Mouse (Mus musculus): Measurements from ENCODE around the gene Trip6. TPM values are rescaled to one million over a fixed set of nuclear protein-coding genes. Genes with fewer than 3 reads are reported as not detected.

Gene Trip6
- polyA plus RNA-seq, 1 experiment from 2014 or later, result 57.2 TPM

DNA sequence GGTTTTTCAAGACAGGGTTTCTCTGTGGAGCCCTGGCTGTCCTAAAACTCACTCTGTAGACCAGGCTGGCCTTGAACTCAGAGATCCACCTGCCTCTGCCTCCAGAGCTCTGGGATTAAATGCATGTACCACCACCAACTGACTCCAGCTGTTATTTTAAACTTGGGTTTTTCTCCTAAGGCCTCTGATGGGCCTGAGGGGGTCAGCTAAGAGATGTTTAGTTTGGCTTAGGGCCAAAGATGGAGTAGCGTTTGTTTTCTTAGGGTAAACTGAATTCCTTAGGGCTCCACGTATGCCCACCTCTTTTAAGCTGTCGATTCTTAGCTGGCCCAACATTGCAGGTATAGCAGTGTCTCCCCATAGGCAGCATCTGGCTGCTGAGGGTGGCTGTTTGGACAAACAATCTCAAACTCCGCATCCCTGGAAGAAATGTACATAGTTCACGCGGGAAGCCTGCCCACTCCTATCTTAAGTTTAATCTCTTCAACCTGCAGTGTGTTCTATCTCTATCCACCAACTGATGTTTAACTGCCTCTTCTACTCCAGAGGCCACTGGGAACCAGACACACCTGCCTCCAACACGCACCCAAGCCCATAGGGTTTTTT is 28.3 kb upstream of the Trip6 start:
- 85% methylated on average over 7 of the region's 7 CpGs for WGBS
- no peak for DNase-seq (ENCODE audit: low spot score)
- H3K27me3 ChIP-seq (ENCODE audit: control insufficient read depth, insufficient read depth, low read length), result no peaks in the 10 kb centered on the region
- no peak for ATAC-seq (ENCODE audit: insufficient number of reproducible peaks, low FRiP score, low TSS enrichment, low read depth)
- H3K4me3 ChIP-seq (ENCODE audit: low read depth, low read length), result no peak overlapping the region
- H3K27ac ChIP-seq (replicated peaks; ENCODE audit: low read depth, low read length), result no peak overlapping the region
- H3K4me1 ChIP-seq (ENCODE audit: control insufficient read depth, insufficient read depth, low read length), result peaks cover 22% of the 10 kb centered on the region
- H3K4me2 ChIP-seq (ENCODE audit: low read depth, severe bottlenecking), result no peak overlapping the region
- no peak overlapping the region for H3K9ac ChIP-seq (ENCODE audit: low read length)
- H3K9me3 ChIP-seq (ENCODE audit: control insufficient read depth, low read length), result no peaks in the 10 kb centered on the region
- no peaks in the 10 kb centered on the region for H3K36me3 ChIP-seq (ENCODE audit: control insufficient read depth, insufficient read depth, low read length)

- Histone ChIP-seq H3K36me3 (ENCODE audit: control insufficient read depth, insufficient read depth, low read length) (no peaks in the 10 kb centered on the region), H3K27ac (replicated peaks; ENCODE audit: low read depth, low read length) (no peak overlapping the region; the same call in 1 of the 2 replicates), H3K9ac (ENCODE audit: low read length) (no peak overlapping the region), H3K4me3 (ENCODE audit: low read depth, low read length) (no peak overlapping the region), H3K27me3 (ENCODE audit: control insufficient read depth, insufficient read depth, low read length) (no peaks in the 10 kb centered on the region), H3K4me1 (ENCODE audit: control insufficient read depth, insufficient read depth, low read length) (peaks cover 18% of the 10 kb centered on the region), H3K9me3 (ENCODE audit: control insufficient read depth, low read length) (no peaks in the 10 kb centered on the region), H3K4me2 (ENCODE audit: low read depth, severe bottlenecking) (no peak overlapping the region)
- DNase-seq (ENCODE audit: low spot score) (no peak), ATAC-seq (ENCODE audit: insufficient number of reproducible peaks, low FRiP score, low TSS enrichment, low read depth) (no peak)
- WGBS, result 80% methylated on average over 6 of the region's 6 CpGs
These were observed 26.0 kb upstream of the Trip6 start for GRCm38 (mm10) chr5:137340222-137340621.

DNA sequence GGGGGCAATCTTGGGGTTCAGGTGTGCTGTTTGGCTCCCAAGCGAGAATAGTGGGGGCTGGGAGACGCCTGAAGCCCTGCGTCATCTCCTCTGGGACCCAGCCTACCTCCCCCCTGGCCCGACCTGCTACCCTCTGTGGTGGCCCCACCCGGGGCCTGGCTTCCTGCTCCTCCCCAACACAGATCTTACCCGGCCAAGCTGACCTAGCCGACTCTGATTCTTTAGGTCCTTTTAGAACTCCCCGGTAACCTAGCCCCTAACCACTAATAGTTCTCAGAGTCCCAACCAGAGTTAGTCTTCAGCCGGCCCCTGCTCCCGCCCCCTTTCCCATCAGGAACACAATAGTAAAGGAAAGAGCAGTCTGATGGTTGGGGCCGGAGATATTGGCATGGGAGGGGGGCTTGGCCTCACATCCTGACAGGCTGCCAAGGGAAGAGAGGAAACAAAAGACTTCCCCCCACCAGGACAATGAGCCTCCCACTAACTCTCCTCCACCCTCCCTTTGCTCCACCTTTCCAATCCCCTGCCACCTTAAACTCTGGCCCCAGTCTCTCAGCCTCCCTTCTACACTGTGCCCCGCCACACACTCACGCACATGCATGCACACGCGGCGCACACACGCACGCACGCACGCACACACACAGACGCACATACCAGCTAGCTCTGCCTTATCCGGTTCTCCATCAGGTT is 25.2 kb upstream of the Trip6 start:
- Histone ChIP-seq H3K4me1 (ENCODE audit: control insufficient read depth, insufficient read depth, low read length) (peaks cover 15% of the 10 kb centered on the region), H3K27ac (replicated peaks; ENCODE audit: low read depth, low read length) (no peak overlapping the region; the same call in none of the 2 replicates), H3K36me3 (ENCODE audit: control insufficient read depth, insufficient read depth, low read length) (no peaks in the 10 kb centered on the region), H3K9ac (ENCODE audit: low read length) (peak overlapping the region; percentile 64), H3K4me2 (ENCODE audit: low read depth, severe bottlenecking) (peak overlapping the region; percentile 70), H3K27me3 (ENCODE audit: control insufficient read depth, insufficient read depth, low read length) (no peaks in the 10 kb centered on the region), H3K4me3 (ENCODE audit: low read depth, low read length) (peak overlapping the region; percentile 33; the same call in 1 of the 2 replicates), H3K9me3 (ENCODE audit: control insufficient read depth, low read length) (no peaks in the 10 kb centered on the region)
- DNase-seq (ENCODE audit: low spot score), result peak; percentile 34
- 16% methylated on average over 22 of the region's 22 CpGs for WGBS
- 0 out of 2 replicates have a peak, but pooled peaks have one; percentile 18 for ATAC-seq (ENCODE audit: insufficient number of reproducible peaks, low FRiP score, low TSS enrichment, low read depth)

DNA sequence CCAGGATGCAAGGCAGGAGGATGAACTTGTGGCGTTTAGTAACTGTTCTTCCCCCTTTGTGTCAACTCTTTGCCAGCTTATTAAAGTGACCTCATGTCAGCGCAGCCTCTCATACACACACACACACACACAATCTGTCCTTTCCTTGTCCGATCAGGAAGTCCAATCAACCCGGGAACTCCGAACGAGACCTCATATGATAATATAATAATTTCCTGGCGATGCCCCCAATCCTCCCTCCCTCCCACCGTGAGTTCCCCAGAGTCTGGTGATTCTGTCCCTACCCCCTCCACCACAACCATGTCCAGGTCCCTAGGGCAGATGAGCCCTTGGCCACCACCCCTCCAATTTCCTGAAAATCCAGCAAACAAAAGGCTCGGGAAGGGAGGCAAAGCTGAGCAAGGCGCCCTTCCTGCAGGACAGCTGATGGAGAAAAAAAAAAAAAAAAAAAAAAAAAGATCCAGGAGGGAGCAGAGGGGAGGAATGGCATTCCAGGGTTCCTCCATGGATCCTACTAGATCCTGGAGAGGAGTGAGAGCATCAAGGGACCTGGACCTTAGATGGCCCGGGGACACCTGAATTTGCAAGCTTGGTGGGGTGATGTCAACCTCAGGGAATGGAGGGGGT is 24.6 kb upstream of the Trip6 start:
- 5% methylated on average over 11 of the region's 11 CpGs for WGBS
- ATAC-seq (ENCODE audit: insufficient number of reproducible peaks, low FRiP score, low TSS enrichment, low read depth) (no peak), DNase-seq (ENCODE audit: low spot score) (peak; percentile 53)
- H3K36me3 ChIP-seq (ENCODE audit: control insufficient read depth, insufficient read depth, low read length), result no peaks in the 10 kb centered on the region
- no peaks in the 10 kb centered on the region for H3K9me3 ChIP-seq (ENCODE audit: control insufficient read depth, low read length)
- H3K4me1 ChIP-seq (ENCODE audit: control insufficient read depth, insufficient read depth, low read length), result peaks cover 15% of the 10 kb centered on the region
- H3K4me3 ChIP-seq (ENCODE audit: low read depth, low read length), result peak overlapping the region; percentile 33
- H3K4me2 ChIP-seq (ENCODE audit: low read depth, severe bottlenecking), result peak overlapping the region; percentile 70
- peak overlapping the region; percentile 64 for H3K9ac ChIP-seq (ENCODE audit: low read length)
- H3K27ac ChIP-seq (replicated peaks; ENCODE audit: low read depth, low read length), result peak overlapping the region; percentile 36; the same call in 1 of the 2 replicates
- no peaks in the 10 kb centered on the region for H3K27me3 ChIP-seq (ENCODE audit: control insufficient read depth, insufficient read depth, low read length)

DNA sequence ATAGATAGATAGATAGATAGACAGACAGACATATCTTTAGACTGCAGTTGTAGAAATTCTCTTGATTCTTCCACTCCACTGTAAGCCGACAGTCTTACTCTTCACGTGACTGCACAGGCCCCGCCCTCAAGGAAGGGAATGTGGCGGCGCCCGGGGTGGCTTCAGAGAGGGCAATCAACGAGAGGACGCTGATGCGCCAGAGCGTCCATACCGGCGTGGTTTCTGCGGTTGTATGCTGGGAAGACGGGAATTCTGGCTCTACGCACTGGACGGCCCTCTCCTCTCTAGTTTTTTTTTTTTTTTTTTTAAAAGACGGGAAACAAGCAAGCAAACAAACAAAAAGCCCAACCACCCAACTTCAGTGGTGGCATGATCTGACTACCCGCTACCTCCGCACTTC is 24.1 kb upstream of the Trip6 start:
- Histone ChIP-seq H3K4me2 (ENCODE audit: low read depth, severe bottlenecking) (peak overlapping the region; percentile 70), H3K36me3 (ENCODE audit: control insufficient read depth, insufficient read depth, low read length) (no peaks in the 10 kb centered on the region), H3K27me3 (ENCODE audit: control insufficient read depth, insufficient read depth, low read length) (no peaks in the 10 kb centered on the region), H3K27ac (replicated peaks; ENCODE audit: low read depth, low read length) (0 out of 2 replicates have a peak overlapping the region, but pooled peaks have one; percentile 36), H3K4me1 (ENCODE audit: control insufficient read depth, insufficient read depth, low read length) (peaks cover 15% of the 10 kb centered on the region), H3K9me3 (ENCODE audit: control insufficient read depth, low read length) (no peaks in the 10 kb centered on the region), H3K4me3 (ENCODE audit: low read depth, low read length) (peak overlapping the region; percentile 33), H3K9ac (ENCODE audit: low read length) (peak overlapping the region; percentile 64)
- ATAC-seq (ENCODE audit: insufficient number of reproducible peaks, low FRiP score, low TSS enrichment, low read depth) (peak; percentile 79; the same call in 1 of the 2 replicates), DNase-seq (ENCODE audit: low spot score) (peak; percentile 87)
- WGBS, result under 1% methylated on average over 19 of the region's 19 CpGs

DNA sequence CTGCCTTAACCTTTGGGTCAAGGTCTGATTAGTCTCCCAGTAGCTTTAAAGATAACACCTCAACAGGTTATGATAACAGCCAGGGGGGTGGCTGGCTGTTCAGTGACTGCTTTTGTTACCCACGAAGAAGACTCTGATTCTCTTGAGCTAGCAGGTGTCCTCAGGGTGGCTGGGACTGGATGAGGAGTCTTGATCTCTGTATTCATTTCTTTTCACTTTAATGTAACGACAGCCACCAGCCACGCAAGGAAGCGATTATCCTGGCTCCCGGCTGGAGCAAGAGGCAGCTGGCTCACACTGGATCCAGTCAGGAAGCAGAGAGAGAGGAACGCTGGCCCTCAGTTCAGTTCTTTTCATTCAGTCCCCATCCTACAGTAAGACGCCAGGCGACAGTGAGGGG is 23.0 kb upstream of the Trip6 start:
- H3K4me1 ChIP-seq (ENCODE audit: control insufficient read depth, insufficient read depth, low read length), result peaks cover 18% of the 10 kb centered on the region
- no peak overlapping the region for H3K4me3 ChIP-seq (ENCODE audit: low read depth, low read length)
- no peak overlapping the region for H3K9ac ChIP-seq (ENCODE audit: low read length)
- H3K27ac ChIP-seq (replicated peaks; ENCODE audit: low read depth, low read length), result no peak overlapping the region
- no peak overlapping the region for H3K4me2 ChIP-seq (ENCODE audit: low read depth, severe bottlenecking)
- DNase-seq (ENCODE audit: low spot score) (no peak), ATAC-seq (ENCODE audit: insufficient number of reproducible peaks, low FRiP score, low TSS enrichment, low read depth) (no peak)
- 47% methylated on average over 8 of the region's 8 CpGs for WGBS
- H3K27me3 ChIP-seq (ENCODE audit: control insufficient read depth, insufficient read depth, low read length), result no peaks in the 10 kb centered on the region
- no peaks in the 10 kb centered on the region for H3K36me3 ChIP-seq (ENCODE audit: control insufficient read depth, insufficient read depth, low read length)
- no peaks in the 10 kb centered on the region for H3K9me3 ChIP-seq (ENCODE audit: control insufficient read depth, low read length)

GRCm38 (mm10) chr5:137335066-137335465 is 20.9 kb upstream of the Trip6 start:
- DNase-seq (ENCODE audit: low spot score) (no peak), ATAC-seq (ENCODE audit: insufficient number of reproducible peaks, low FRiP score, low TSS enrichment, low read depth) (no peak)
- peaks cover 18% of the 10 kb centered on the region for H3K4me1 ChIP-seq (ENCODE audit: control insufficient read depth, insufficient read depth, low read length)
- H3K4me3 ChIP-seq (ENCODE audit: low read depth, low read length), result no peak overlapping the region
- no peaks in the 10 kb centered on the region for H3K36me3 ChIP-seq (ENCODE audit: control insufficient read depth, insufficient read depth, low read length)
- no peaks in the 10 kb centered on the region for H3K9me3 ChIP-seq (ENCODE audit: control insufficient read depth, low read length)
- H3K4me2 ChIP-seq (ENCODE audit: low read depth, severe bottlenecking), result no peak overlapping the region
- no peaks in the 10 kb centered on the region for H3K27me3 ChIP-seq (ENCODE audit: control insufficient read depth, insufficient read depth, low read length)
- no peak overlapping the region for H3K9ac ChIP-seq (ENCODE audit: low read length)
- no peak overlapping the region for H3K27ac ChIP-seq (replicated peaks; ENCODE audit: low read depth, low read length)
- 75% methylated on average over 6 of the region's 6 CpGs for WGBS

DNA sequence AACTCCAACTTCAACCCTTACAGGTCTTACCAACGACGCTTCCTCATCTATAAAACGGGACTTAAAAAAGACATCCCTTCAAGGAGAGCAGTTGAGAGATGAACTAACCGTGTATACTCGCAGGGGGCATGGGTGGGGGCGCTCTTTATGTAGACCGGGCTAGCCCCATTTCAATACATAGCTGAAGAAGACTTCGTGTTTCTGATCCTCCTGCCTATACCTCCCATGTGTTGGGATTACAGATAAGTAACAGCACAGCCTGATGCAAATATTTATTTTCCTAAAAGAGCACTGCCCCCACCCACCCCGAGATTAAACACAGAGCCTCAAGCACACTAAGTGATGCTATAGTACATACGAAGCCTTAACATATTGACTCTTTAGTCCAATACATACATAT is 20.1 kb upstream of the Trip6 start:
- ATAC-seq (ENCODE audit: insufficient number of reproducible peaks, low FRiP score, low TSS enrichment, low read depth) (no peak), DNase-seq (ENCODE audit: low spot score) (no peak)
- no peak overlapping the region for H3K27ac ChIP-seq (replicated peaks; ENCODE audit: low read depth, low read length)
- H3K4me2 ChIP-seq (ENCODE audit: low read depth, severe bottlenecking), result no peak overlapping the region
- no peak overlapping the region for H3K9ac ChIP-seq (ENCODE audit: low read length)
- no peak overlapping the region for H3K4me3 ChIP-seq (ENCODE audit: low read depth, low read length)
- H3K4me1 ChIP-seq (ENCODE audit: control insufficient read depth, insufficient read depth, low read length), result peaks cover 13% of the 10 kb centered on the region
- H3K36me3 ChIP-seq (ENCODE audit: control insufficient read depth, insufficient read depth, low read length), result no peaks in the 10 kb centered on the region
- H3K27me3 ChIP-seq (ENCODE audit: control insufficient read depth, insufficient read depth, low read length), result no peaks in the 10 kb centered on the region
- H3K9me3 ChIP-seq (ENCODE audit: control insufficient read depth, low read length), result no peaks in the 10 kb centered on the region
- WGBS, result 61% methylated on average over 10 of the region's 10 CpGs

Measured in limb, embryonic 11.5 days (tissue).